Mouse (Mus musculus) gastrocnemius, postnatal 4 days (tissue): ENCODE data around the gene Rgs6. TPM values are rescaled to one million over a fixed set of nuclear protein-coding genes. Genes with fewer than 3 reads are reported as not detected.

Experiments used
- DNase-seq, 2 experiments: peaks; one replicate each; pipeline ENCODE4 v3.0.0; 2021 to 2022; ENCODE audit warnings: low spot score in 2 of 2, mixed read lengths in 2 of 2
- total RNA-seq, 2 experiments: library from RNA; stranded (reverse); gene quantifications; 2 replicates each; pipeline ENCODE4 v1.2.3; 2021

The Rgs6 gene
- total RNA-seq, 2 experiments from 2014 or later: 2.0 to 2.6 TPM

DNA sequence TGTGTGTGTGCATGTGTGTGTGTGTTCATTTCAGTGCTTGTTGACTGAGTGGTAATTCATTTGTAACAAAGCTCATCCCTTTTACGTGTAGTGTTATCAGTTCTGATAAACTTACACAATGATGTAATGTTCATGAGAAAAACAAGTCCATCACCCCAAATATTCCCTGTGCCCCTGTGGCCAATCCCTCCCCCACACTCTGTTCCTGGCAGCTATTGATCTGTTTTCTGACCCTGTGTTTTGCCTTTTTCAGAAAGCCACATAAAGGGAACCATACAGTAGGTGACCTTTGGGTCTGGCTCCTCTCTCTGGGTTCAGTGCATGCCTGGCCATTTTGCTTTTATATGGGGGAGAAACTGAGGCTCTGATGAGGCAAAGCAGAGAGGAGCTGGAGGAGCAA, 577.0 kb downstream of the Rgs6 start:
- DNase-seq: no peak

- no peak for DNase-seq
Observed at GRCm38 (mm10) chr12:83168310-83168709, 580.2 kb downstream of the Rgs6 start.

- DNase-seq: no peak
Observed at GRCm38 (mm10) chr12:83169495-83170209, 581.6 kb downstream of the Rgs6 start.

- DNase-seq: no peak
Observed at GRCm38 (mm10) chr12:83178770-83179169, 590.7 kb downstream of the Rgs6 start.

DNA sequence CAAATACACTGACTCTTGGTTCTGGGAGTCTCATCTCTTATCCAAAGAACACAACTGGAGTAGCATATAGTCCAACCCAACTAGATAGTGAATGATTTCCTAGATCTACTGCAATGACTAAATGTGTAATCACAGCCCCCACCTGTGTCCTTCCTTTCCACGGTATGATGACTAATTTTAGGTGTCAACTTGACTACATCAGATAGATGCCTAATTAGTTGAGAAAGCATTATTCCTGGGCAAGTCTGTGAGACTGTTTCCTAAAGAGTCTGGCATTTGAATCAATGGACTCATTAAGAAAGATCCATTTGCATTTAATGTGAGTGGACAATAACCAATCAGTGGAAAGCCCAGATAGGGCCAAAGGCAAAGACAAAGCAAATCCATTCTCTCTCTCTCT, 591.8 kb downstream of the Rgs6 start:
- DNase-seq: no peak

- no peak for DNase-seq
Observed at GRCm38 (mm10) chr12:83180561-83180960, 592.5 kb downstream of the Rgs6 start.

GRCm38 (mm10) chr12:83201674-83202073, 613.6 kb downstream of the Rgs6 start:
- DNase-seq: no peak

DNA sequence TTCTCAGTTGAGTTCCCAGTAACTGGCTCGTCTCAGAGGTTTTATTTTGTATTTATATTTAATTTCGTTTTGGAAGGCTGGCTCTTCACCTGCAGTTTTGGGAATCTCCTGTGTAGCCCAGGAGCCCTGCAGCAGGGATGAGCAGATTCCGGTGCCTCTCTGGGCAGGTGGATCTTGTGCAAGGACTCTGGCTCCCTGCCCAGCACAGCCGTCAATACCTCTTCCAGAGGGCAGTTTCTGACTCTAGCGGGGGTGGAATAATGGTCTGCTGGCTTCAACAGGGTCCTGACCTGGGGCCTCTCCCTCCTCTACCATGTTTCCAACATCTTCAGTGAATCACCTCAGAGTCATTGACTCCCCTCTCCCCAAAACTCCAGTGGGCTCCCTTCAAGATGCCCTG, 616.3 kb downstream of the Rgs6 start:
- no peak for DNase-seq

GRCm38 (mm10) chr12:83206866-83207265, 618.8 kb downstream of the Rgs6 start:
- no peak for DNase-seq

DNA sequence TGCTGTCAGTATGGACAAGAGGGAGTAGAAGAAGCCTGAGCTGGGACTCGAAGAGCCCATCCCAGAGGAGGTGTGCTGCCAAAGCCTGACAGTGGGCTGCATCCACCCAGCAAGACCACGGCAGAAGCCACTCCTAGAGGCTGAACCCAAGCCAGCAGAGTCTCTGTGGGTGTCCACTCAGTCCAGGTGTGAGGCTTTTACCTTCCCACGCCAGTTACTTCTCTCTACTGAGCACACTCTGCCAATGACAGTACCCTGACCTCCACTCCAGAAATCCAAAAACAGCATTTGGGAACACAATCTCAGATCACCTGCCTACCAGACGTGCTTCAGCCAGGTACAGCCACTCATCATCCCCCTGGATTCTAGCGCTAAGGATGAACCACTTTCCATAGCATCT, 619.4 kb downstream of the Rgs6 start:
- no peak for DNase-seq

DNA sequence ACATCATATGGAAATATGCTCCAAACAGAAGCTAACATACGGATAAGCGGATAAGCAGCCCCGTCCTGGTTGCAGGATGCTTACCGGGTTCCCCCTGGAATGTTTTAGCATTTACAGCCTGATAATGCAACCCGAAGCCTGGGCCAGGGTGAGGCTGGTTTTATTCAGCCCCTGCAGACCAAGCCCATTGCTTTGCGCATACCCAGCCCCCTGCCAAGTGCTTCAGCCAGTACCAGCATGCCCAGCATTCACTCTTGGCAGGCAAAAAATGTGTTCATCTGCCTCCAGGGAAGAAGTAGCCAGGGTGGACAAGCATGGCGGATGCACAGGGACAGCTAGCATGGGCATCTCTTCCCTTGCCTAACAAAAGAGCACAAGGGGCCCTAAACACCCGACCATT, 619.9 kb downstream of the Rgs6 start:
- no peak for DNase-seq

- DNase-seq: no peak
Observed at GRCm38 (mm10) chr12:83208841-83209240, 620.7 kb downstream of the Rgs6 start.

DNA sequence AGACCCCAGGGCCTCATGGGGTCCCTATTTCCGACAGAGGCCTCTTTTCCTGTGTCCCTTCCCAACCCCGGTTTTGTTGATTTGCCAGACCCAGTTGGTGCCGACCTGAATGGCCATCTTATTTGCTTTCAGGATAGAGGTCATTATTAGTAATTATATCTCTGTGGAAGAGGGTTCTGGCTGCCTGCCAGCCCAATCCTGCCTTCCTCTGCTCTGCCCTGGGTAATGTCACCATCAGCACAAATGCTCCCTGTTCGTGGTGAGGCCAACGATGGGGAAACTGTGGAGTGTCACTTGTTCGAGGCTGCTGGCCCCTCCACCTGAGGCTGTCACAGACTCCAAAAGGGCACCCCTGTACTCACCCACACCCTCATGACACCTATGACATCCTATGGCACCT, 621.4 kb downstream of the Rgs6 start:
- DNase-seq: no peak

DNA sequence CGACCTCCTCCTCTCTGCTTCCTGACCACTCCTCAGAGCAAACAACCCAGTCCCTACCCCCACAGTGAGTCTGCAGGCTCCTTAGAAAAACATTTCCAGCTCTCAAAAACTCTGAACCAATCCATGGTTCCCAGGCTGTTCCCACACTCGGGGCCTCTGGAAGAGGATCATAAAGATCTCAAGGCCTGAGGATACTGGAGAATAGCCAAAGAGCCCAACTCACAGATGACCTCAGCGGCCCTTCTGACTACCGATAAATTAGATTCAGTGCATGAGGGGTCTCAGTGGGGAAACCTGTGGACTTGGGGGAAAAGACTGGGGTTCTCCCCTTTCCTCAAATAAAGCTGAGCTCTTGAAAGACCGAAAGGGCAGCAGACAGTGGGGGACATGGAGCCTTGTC, 622.2 kb downstream of the Rgs6 start:
- no peak for DNase-seq

DNA sequence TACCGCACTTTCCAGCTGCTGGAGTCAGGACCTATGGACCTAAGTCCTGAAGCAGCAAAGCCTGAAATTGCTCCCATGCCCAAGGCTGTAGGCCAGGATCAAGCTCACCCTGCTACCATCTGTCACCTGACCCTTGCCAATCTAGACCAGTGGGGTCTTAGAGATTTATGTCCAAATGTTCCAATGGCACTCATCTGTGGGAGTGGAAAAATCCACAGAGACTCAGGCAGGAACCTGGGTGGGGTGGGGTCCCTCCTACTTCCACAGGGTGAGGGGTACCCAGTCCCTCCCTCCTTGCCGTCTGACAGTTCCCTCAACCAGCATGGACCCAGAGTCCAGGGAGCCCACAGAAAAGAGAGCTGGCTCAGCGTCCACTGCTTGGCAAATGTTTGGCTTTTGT, 622.6 kb downstream of the Rgs6 start:
- DNase-seq: no peak

- no peak for DNase-seq
Observed at GRCm38 (mm10) chr12:83211146-83211822, 623.2 kb downstream of the Rgs6 start.
